Mouse (Mus musculus) layer of hippocampus, adult 9-10 months (tissue): ENCODE measurements around the gene Zbtb48.
A peak's percentile ranks its signal among the peaks of the same experiment; 100 is the strongest.

Experiments
- DNase-seq: peaks from one replicate; pipeline ENCODE4 v3.0.0; 2022; ENCODE audit warnings: low spot score

The Zbtb48 gene

GRCm38 (mm10) chr4:152029087-152029486, 1.6 kb upstream of the Zbtb48 start:
- no peak for DNase-seq

DNA sequence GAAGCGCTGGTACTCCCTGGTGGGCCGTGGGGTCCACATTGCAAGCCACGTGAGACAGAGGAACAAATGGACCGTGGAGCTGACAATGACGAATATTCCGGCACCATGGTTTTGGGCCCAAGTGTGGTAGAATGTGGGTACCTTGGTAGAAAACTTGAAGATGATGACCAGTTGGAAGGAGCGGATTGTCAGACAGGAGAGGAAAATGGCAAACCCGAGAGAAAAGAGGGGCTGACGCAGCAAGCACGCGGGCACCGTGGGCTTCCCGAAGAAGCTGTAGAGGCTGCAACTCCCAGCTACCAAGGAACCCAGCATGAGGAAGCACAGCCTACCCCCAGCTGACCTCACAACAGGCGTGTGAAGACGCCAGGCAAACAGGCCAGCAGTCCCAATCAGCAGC, 985 bp upstream of the Zbtb48 start:
- DNase-seq = no peak

DNA sequence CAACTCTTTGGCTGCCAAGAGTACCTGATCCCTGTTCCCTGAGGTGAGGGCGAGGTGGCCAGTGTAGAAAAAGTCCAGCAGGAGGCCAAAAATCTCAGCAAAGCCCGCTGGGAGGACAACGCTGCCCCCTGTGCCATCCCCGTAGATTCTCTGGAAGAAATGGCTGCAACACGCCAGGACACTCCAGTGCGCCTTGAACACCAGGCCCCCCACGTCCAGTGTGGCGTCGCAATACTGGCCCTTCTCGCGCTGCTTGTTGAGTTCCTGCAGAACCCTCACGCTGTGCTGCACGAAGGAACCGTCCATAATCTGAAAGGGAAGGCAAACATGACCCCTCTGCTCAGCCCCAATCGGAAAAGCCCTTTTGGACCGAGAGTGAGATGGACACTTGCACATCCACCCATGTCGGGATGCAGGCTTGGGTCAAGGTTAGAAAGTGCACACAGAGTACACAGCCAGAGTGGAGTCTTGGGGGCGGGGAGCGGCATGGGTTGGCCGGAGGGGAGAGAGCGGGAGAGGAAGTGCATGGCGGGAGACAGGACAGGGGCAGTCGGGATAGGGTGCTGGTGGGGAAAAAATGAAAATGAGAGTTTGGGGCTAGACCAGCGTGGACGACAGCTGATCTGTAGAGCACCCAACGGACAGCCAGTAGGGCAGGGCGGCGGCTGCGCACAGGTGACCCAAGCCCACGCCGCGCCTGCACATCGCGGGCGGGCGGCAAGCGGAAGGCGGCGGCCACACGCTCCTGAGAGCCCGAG, 541 bp downstream of the Zbtb48 start:
- DNase-seq = no peak

DNA sequence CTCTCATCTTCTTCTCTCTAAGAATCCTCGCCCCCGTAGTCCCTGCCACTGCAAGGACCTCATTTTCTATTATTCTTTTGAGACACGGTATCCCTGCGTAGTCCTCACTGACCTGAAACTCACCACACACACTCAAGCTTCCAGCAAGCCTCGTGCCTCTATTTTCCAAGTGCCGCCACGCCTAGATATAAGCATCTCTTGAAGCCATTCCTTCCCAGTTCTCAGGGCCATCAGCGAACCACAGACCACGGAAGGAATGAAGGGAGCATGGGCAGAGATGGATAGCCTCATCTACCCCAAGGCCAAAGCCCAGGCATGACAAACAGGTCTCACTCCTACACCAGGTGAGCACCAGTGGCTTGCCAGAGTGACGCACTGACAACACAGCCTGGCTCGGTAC, 2.9 kb downstream of the Zbtb48 start:
- no peak for DNase-seq

DNA sequence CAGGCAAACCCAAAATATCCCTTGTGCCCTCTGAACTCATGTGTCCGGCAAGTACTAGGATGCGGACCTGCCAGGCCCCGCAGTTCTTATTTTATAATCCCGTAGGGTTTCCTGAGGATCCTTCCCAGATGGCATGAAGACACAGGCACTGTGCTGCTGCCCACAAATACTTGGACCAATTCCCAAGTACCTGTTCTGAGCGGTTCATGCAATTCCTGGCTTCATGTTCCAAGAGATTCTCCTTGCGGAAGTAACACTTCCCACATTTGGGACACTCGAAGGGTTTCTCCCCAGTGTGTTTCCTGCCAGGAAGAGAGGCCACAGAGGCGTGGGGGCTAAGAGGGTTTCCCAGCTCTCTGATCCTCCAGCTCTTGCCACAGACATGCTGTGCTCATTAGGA, 5.0 kb downstream of the Zbtb48 start:
- DNase-seq = no peak

GRCm38 (mm10) chr4:152021568-152022097, 5.8 kb downstream of the Zbtb48 start:
- no peak for DNase-seq

GRCm38 (mm10) chr4:152020024-152020423, 7.4 kb downstream of the Zbtb48 start:
- DNase-seq = no peak

GRCm38 (mm10) chr4:152019073-152019472, 8.4 kb downstream of the Zbtb48 start:
- no peak for DNase-seq

DNA sequence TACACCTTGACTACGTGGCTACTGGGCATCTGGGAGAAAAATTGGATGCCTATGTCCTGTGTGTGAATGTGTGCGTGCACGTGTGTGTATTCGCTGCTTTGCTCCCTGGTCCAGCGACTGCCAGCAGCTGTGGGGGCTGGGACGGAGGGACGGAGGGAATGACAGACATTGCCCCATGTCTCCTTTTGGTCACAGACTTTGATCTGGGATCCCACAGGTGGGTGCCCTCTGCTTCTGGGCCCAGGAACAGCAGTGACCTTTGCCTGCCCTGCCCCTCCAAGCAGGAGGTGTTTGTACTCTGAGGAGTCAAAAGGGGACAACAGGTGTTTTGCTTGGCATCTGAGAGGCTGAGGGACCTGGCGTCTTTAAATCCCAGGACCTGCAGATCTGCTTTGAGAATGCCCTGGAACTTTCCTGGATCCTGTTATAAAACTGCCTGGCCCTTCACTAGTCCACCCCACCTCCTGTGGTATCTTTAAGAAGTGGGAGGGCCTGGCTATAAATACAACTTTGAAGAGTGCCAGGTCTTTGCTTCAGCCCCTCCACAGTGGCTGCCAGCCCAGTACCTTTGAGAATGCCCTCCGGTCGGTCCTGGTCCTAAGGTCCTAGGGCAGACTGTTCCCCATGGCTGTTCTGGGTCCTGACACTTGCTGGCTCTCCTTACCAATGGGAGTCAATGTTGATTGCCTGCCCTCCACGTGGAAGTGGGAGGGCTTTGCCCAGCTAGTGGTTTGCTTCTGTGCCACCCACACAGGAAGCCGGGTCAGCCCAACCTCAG, 14.2 kb downstream of the Zbtb48 start:
- no peak for DNase-seq

GRCm38 (mm10) chr4:152012109-152012508, 15.4 kb downstream of the Zbtb48 start:
- no peak for DNase-seq

DNA sequence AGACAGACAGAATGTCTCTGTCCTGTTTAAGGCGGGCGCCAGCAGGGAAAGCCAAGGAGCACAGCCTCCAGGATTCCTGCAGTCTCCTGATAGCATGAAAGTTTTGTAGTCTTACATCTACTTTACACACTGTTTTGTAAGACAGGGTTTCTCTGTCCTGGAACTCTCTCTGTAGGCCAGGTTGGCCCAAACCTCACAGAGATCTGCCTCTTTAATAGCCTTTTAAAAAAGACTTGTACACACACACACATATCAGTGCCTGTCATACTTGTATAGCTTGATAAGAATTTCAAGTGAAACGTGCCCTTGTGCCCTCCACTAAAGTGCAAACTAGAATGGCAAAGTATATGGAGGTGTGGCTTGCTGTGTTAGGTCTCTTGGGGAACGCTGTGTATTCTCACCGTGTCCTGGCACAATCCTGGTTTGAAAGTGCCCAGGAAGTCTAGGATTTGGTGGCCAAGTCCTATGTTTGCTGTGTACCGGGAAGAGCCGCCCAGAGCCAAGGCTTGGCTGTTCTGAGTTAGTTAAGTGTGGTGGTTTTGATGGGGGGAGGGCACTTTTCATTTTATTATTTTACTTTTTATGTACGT, 16.2 kb downstream of the Zbtb48 start:
- no peak for DNase-seq

- no peak for DNase-seq
These were observed 16.8 kb downstream of the Zbtb48 start for GRCm38 (mm10) chr4:152010707-152011134.

DNA sequence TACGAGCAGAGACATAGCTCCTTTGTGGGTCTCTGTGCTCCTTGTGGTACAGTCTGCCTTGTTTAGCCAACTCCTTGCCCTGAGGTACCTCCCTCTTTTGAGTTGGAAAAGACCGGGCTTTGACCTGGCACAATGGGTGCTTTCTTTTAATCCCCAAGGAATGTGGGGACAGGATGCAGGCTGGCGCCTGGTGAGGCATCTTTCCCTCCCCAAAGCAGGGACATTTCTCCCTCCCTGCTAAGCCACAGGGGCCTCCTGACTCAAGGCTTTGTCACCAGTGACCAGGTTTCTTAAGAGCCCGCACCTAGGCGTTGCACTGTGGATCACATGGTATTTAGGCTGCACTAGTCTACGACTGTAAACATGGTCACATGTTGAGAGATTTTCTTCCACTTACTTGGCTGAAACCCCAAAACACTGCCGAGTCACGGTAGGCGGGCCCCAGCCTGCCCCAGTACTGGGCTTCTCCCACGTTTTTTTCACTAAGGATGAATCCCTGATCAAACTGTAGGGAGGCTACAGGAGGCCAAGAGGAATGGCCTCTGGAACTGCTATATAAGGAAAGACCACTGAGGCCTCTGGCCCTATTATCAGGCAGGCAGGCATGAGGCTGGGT, 17.3 kb downstream of the Zbtb48 start:
- DNase-seq = no peak

DNA sequence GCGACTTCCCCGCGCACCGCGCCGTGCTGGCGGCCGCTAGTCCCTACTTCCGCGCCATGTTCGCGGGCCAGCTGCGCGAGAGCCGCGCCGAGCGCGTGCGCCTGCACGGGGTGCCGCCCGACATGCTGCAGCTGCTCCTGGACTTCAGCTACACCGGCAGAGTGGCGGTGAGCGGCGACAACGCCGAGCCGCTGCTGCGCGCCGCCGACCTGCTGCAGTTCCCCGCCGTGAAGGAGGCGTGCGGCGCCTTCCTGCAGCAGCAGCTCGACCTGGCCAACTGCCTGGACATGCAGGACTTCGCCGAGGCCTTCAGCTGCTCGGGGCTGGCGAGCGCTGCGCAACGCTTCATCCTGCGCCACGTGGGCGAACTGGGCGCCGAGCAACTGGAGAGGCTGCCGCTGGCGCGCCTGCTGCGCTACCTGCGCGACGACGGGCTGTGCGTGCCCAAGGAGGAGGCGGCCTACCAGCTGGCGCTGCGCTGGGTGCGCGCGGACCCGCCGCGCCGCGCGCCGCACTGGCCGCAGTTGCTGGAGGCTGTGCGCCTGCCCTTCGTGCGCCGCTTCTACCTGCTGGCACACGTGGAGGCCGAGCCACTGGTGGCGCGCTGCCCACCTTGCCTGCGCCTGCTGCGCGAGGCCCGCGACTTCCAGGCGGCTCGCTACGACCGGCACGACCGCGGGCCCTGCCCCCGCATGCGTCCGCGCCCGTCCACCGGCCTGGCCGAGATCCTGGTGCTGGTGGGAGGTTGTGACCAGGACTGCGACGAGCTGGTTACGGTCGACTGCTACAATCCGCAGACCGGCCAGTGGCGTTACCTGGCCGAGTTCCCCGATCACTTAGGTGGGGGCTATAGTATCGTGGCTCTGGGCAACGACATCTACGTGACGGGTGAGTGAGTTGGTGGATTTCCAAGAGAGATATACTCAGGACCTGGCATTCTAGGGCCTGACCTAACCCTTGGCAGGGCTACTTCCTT, 18.1 kb downstream of the Zbtb48 start:
- no peak for DNase-seq

DNA sequence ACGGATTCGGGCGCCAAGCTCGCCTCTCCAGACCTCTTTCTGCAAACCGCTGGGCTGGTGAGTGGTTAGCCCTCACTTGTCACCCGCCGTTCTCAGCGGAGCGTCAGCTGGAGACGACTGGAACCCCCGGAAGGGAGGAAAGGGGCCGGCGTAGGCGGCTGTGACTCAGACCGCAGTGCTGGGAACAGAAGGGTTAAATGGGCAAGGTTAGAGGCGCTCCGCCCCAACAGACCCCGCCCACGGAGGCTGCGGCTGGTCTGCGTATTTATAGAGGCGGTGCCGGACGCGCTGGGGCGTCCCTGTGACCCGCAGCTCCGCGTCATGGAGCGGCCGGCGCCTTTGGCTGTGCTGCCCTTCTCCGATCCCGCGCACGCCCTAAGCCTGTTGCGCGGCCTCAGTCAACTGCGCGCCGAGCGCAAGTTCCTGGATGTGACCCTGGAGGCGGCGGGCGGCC, 18.8 kb downstream of the Zbtb48 start, which contains the start of gene Klhl21:
Klhl21 (plus strand) TSS at position 182 of the 454 bp plus-strand sequence.
- peak; percentile 90 for DNase-seq

DNA sequence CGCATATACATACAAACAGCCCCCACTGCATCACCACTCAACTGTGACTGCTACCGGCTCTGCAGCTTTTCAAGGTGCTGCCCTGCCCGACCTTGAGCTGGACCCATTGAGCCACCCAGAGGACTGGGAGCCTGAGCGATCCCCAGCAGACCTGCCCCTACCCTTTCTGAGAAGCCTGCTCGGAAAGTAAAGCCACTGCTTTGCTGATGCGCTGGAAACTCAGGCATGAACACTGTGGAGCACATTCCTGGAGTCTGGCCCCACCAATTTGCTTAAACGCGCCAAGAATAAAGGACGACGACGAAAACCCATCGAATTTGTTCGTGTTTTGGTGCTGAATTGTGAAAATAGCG, 19.3 kb downstream of the Zbtb48 start:
- DNase-seq = no peak

GRCm38 (mm10) chr4:152007481-152008147, 19.9 kb downstream of the Zbtb48 start:
- no peak for DNase-seq

GRCm38 (mm10) chr4:152006812-152007211, 20.7 kb downstream of the Zbtb48 start:
- DNase-seq = no peak

- DNase-seq = no peak
These were observed 21.3 kb downstream of the Zbtb48 start for GRCm38 (mm10) chr4:152006137-152006536.

- DNase-seq = no peak
These were observed 25.4 kb downstream of the Zbtb48 start for GRCm38 (mm10) chr4:152002063-152002462.
